Mouse (Mus musculus): ENCODE measurements at regions not wholly inside any gene's neighbourhood (a gene's known extent, or its start where the extent isn't known, plus 50 kb on each side); places are given as distances from the start of the nearest gene placed in this dataset.

GRCm38 (mm10) chr6:49523184-49523583, 127.8 kb downstream of the Stk31 start:
- DNase-seq, result peak; percentile 4 to 23

DNA sequence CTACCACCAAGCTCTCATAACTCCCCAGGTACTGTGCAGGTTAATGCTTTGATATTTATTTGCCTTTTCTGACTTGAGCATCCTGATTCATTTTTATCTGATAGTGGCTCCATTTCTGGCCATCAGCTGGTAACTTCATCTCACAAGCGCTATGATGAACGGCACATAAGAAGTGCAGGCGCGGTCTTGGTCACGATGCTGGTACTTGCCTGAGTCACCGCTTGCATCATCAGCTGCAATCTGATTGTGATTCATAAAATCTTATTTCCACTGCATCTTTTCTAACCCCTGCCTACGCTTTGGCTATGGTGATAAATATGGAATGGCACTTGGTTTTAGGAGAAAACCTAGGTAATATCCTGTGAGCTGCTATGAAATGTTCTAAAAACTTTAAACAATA, 128.3 kb downstream of the Stk31 start:
- DNase-seq, result no peak

DNA sequence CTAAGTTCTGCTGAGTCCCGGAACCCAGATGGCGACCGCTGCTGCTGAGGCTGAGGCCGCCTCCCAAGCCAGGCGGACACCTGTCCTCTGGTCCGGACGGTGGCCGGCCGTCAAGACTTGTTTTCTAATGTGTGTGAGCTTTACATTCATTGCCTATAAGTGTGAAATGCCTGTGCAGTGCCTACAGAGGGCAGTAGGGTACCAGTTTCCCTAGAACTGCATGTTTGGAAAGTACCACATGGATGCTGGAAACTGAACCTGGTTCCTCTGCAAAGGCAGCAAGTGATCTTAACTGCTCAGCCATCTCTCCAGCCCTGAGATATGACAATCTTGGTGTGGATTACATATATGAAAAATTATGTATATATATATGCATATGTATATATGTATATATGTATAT, 138.6 kb downstream of the Stk31 start:
- DNase-seq, result no peak

GRCm38 (mm10) chr6:49534551-49534950, 139.1 kb downstream of the Stk31 start:
- DNase-seq, result no peak

DNA sequence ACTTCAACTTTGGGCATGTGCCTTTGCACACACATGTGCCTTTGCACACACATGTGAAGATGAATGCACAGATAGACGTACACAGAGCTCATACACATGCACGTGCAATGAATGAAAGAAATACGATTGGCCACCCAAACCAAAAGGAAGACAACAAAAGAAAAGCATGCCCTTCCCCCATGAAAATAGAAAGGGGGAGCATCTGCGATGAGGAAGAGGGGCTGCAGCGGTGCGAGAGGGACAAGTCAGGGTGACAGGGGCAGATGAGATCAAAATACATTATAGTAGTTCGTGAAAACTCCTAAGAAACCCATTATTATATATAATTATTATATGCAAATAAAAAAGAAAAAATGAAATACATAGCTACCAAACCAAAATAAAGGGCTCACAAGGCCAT, 149.5 kb downstream of the Stk31 start:
- DNase-seq, result no peak

- no peak for DNase-seq
Observed at GRCm38 (mm10) chr6:49555069-49555468, 159.7 kb downstream of the Stk31 start.

- no peak for DNase-seq
Observed at GRCm38 (mm10) chr6:49558508-49558907, 163.1 kb downstream of the Stk31 start.

DNA sequence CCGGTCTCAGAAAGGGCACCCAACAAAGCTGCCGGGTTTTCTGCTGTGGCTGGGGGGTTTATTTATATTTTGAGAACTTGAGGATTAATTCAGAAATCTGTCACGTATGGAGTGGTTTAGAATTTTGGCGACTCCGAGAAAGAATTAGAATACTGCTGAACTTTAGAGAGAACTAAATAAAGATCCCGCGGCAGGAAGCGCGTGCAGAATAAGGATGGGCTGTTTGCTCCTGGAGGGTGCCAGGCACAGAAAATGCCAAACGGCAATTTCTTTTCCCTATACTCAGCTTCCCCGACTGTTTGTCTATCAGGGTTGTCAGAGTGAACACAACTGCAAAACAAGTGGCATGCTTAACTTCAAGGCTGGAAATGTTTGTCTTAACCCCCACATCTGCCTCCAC, 163.7 kb downstream of the Stk31 start:
- no peak for DNase-seq

DNA sequence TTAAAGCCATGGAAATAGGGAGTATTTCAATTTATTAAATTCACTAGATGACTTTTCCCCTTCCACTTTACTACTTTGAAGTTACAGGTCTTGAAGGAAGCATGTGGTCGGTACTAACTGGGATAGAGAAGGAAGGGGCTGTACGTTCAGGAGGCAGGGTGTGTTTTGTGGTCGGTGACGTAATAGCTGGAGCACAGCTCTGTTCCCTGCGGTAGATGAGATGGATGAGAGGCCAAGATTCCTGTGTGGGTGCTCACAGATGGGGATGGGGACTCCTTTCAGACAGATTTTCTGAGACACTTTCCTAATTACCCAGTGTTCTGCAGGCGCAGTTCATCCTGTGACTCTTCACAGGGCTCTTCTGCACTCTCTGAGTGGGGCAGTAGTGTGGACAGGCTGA, 182.9 kb downstream of the Stk31 start:
- no peak for DNase-seq

GRCm38 (mm10) chr6:49579691-49580090, 184.3 kb downstream of the Stk31 start:
- peak; percentile 55 to 56 for DNase-seq

- DNase-seq, result no peak
Observed at GRCm38 (mm10) chr6:49582040-49582707, 186.8 kb downstream of the Stk31 start.

DNA sequence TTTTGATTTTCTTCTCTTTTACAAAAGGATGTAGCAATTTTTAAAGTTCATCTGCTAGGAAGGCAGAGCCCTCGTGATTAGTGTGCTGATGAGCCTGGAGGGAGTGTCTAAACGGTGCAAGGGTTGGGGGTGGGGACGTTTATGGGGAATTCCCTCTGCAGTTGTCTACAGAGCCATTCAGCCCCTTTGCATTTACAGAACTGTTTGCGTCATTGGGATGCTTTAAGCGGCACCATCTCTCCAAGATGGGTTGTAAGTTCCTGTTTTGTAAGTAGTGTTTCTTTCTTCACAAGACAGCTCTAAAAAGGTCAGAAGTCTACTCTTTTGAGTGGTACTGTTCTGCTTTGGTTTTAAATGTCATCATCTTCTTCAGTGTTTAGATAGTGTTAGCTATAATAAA, 191.1 kb downstream of the Stk31 start:
- DNase-seq, result no peak

GRCm38 (mm10) chr6:49588677-49589076, 193.3 kb downstream of the Stk31 start:
- no peak for DNase-seq

- peak; percentile 79 to 87 for DNase-seq
Observed at GRCm38 (mm10) chr6:49590927-49591631, 195.7 kb downstream of the Stk31 start.

- no peak for DNase-seq
Observed at GRCm38 (mm10) chr6:49591632-49592000, 196.2 kb downstream of the Stk31 start.

GRCm38 (mm10) chr6:49592676-49593075, 197.3 kb downstream of the Stk31 start:
- DNase-seq, result no peak

DNA sequence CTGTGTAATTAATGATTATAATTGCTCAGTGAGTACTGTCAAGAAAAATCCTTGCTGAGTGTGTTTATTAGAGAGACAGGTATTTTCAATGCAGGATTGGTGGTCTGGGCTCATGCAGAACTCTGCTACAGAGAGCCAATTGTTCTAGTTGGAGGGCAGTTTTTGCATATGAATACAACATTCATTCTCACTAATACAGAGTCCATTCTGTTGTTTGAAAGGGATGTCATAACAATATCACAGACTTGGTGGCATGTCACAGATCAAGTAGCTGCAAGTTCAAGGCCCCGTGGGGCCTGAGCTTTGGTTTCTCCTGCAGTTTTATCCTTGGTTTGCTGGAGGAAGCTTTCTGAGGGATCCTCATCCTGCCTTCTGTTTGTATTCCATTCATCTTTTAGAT, 207.8 kb downstream of the Stk31 start:
- DNase-seq, result no peak

GRCm38 (mm10) chr6:49603844-49604243, 208.4 kb downstream of the Stk31 start:
- DNase-seq, result no peak

DNA sequence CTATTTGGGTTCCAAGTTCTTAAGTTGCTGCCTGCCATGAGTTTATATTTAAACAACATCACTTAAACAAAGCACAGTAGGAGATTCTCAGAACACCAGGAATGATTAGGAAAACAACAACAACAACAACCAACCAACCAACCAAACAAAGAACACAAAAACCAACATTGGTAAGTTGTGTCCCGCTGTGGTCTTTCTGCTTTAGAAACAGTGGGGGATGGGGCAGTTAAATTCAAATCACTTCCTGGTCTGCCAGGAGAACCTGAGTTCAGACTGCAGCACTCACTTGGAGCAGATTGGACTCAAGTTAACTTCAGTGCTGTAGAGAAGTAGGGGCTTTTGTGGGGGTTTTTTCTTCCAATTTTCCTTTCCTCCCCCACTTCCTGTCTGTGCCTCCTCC, 210.6 kb downstream of the Stk31 start:
- no peak for DNase-seq

DNA sequence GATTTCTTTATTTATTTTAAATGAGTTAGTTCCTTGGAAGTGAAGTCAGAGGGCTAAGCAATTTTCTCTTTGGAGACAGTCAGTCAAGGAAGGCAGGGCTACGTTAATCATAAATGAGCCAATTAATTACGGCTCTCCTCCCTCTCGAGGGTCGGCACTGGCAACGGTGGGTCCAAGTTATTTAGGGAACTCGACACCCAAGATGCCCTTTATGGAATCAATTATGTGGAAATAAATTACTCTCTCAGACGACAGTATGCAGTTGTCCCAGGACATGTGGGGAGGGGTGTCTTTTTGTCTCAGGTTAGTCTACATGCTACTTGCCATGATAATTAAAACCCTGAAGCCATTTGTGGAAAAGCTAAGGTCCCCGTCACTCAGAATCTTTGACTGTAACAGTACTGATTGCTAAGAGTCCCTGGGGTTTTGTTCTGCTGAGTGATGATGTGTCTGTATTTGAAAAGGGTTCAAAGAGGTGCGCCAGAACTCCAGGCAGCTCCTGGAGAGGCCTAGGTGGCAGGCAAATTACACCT, 211.3 kb downstream of the Stk31 start:
- DNase-seq, result no peak

DNA sequence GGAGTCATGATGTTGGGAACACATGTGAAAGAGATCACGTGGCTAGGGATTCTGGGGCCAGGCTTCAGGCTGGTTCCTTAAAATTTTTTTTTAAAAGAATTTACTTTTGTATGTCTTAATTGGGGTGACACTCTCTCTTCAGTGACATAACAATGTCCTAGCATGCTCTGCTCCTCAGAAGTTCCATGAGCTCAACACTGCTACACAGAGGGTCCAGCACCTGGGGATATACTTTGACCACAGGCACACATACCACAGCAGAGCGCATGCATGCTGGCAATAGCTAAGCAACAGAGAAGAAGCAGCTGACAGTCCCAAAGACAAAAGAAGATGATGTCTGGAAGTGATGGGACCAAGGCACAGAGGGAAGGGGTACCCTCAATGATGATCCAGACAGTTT, 198.4 kb upstream of the Npy start:
- no peak for DNase-seq

- no peak for DNase-seq
Observed at GRCm38 (mm10) chr6:49624564-49624963, 197.9 kb upstream of the Npy start.

- no peak for DNase-seq
Observed at GRCm38 (mm10) chr6:49633470-49634095, 188.9 kb upstream of the Npy start.

DNA sequence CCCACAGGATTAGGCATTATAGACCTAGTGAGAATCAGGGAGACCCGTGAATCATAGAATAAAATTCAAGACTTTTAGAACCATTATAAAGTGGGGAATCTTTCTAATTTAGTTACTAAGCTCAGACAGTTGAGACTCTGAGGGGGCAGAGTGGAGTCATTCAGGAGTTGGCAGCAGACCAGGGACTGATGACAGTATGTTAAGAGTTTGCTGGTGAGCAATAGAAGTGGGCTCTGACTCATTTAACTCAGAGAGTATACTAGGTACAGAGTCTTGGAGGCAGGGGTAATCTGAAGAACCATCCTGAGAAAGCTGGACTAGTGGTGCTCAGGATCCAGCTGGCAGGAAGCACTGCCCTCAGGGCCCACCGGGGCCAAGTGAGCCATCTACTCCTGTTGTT, 184.9 kb upstream of the Npy start:
- no peak for DNase-seq
